Mouse (Mus musculus): ENCODE measurements around the gene Eif1ad. TPM values are rescaled to one million over a fixed set of nuclear protein-coding genes. Genes with fewer than 3 reads are reported as not detected.
A peak's percentile ranks its signal among the peaks of the same experiment; 100 is the strongest.

Eif1ad gene
- total RNA-seq, 2 experiments from 2014 or later = 16.3 to 16.5 TPM

GRCm38 (mm10) chr19:5414534-5414957, 48.0 kb downstream of the Eif1ad start:
- DNase-seq (ENCODE audit: low spot score) = peak; percentile 80

- peak; percentile 43 for DNase-seq (ENCODE audit: low spot score)
Observed at GRCm38 (mm10) chr19:5418750-5419466, 52.4 kb downstream of the Eif1ad start.

GRCm38 (mm10) chr19:5419630-5420029, 53.1 kb downstream of the Eif1ad start:
- no peak for DNase-seq (ENCODE audit: low spot score)

GRCm38 (mm10) chr19:5420579-5420978, 54.0 kb downstream of the Eif1ad start:
- DNase-seq (ENCODE audit: low spot score) = no peak

Other genes with a start within 250 kb of the Eif1ad start
- 10 to 100 TPM; 58.6 to 61.0 TPM for gene Klc2, start 248.2 kb upstream of the Eif1ad start, total RNA-seq (2021)
- gene Pacs1, start 93.6 kb upstream of the Eif1ad start, total RNA-seq (2021) = 1 to 10 TPM; 6.5 to 8.2 TPM
- gene Sf3b2, start 71.3 kb upstream of the Eif1ad start, total RNA-seq (2021) = 10 to 100 TPM; 66.7 to 68.2 TPM
- not detected for gene Gal3st3, start 68.4 kb upstream of the Eif1ad start, total RNA-seq (2021)
- not detected for gene Catsper1, start 31.0 kb upstream of the Eif1ad start, total RNA-seq (2021)
- gene Cst6, start 17.2 kb upstream of the Eif1ad start, total RNA-seq (2021) = 10 to 100 TPM; 47.6 to 50.7 TPM
- gene Banf1, start 427 bp downstream of the Eif1ad start, total RNA-seq (2021) = 100 to 1,000 TPM; 127 to 128 TPM
- 10 to 100 TPM; 36.5 to 38.8 TPM for gene Sart1, start 22.0 kb downstream of the Eif1ad start, total RNA-seq (2021)
- 1 to 10 TPM; 1.2 to 1.3 TPM for gene Tsga10ip, start 35.8 kb downstream of the Eif1ad start, total RNA-seq (2021)
- 100 to 1,000 TPM; 587 to 651 TPM for gene Drap1, start 58.2 kb downstream of the Eif1ad start, total RNA-seq (2021)
- gene AI837181, start 58.4 kb downstream of the Eif1ad start, total RNA-seq (2021) = 10 to 100 TPM; 32.9 to 36.2 TPM
- under 1 TPM; 0.17 to 0.34 TPM for gene Fosl1, start 80.8 kb downstream of the Eif1ad start, total RNA-seq (2021)
- gene Ccdc85b, start 91.2 kb downstream of the Eif1ad start, total RNA-seq (2021) = 1 to 10 TPM; 4.0 to 5.1 TPM
- gene Fibp, start 93.9 kb downstream of the Eif1ad start, total RNA-seq (2021) = 10 to 100 TPM; 33.7 to 38.5 TPM
- gene Ctsw, start 101.8 kb downstream of the Eif1ad start, total RNA-seq (2021) = not detected
- gene Efemp2, start 107.2 kb downstream of the Eif1ad start, total RNA-seq (2021) = 1 to 10 TPM; 4.0 to 5.6 TPM
- 10 to 100 TPM; 18.3 to 22.1 TPM for gene Mus81, start 121.7 kb downstream of the Eif1ad start, total RNA-seq (2021)
- gene Cfl1, start 123.7 kb downstream of the Eif1ad start, total RNA-seq (2021) = 10 to 100 TPM; 48.4 to 74.2 TPM
- under 1 TPM; 0.21 to 0.30 TPM for gene 1700020D05Rik, start 137.0 kb downstream of the Eif1ad start, total RNA-seq (2021)
- gene Snx32, start 143.8 kb downstream of the Eif1ad start, total RNA-seq (2021) = 1 to 10 TPM; 5.5 to 5.8 TPM
- gene Ovol1, start 193.9 kb downstream of the Eif1ad start, total RNA-seq (2021) = not detected
- gene Ap5b1, start 201.3 kb downstream of the Eif1ad start, total RNA-seq (2021) = 1 to 10 TPM; 1.7 to 2.5 TPM
- 10 to 100 TPM; 40.7 to 50.1 TPM for gene Rnaseh2c, start 235.1 kb downstream of the Eif1ad start, total RNA-seq (2021)
- gene Kat5, start 243.5 kb downstream of the Eif1ad start, total RNA-seq (2021) = 10 to 100 TPM; 24.0 to 26.0 TPM

Measured in gastrocnemius, adult 18-20 months (tissue).